Mouse (Mus musculus) embryo, embryonic 11 days (tissue): ENCODE results near the gene Cdh13.
A peak's percentile ranks its signal among the peaks of the same experiment; 100 is the strongest.
"Not testable (repeated sequence)": the region's sequence is repeated elsewhere in the genome, so short reads cannot be mapped to it uniquely, and the experiment has no call there.

Source experiments
- DNase-seq: peaks from one replicate; pipeline ENCODE4 v3.0.0-alpha.2; 2015

Cdh13 gene

GRCm38 (mm10) chr8:118713111-118713510, 429.6 kb downstream of the Cdh13 start:
- peak; percentile 8 for DNase-seq

GRCm38 (mm10) chr8:118713596-118713995, 430.1 kb downstream of the Cdh13 start:
- DNase-seq = no peak

GRCm38 (mm10) chr8:118722896-118723295, 439.4 kb downstream of the Cdh13 start:
- DNase-seq = no peak

- no peak for DNase-seq
These were observed 442.1 kb downstream of the Cdh13 start for GRCm38 (mm10) chr8:118725651-118726050.

GRCm38 (mm10) chr8:118741781-118742180, 458.2 kb downstream of the Cdh13 start:
- DNase-seq = no peak

GRCm38 (mm10) chr8:118744991-118745390, 461.5 kb downstream of the Cdh13 start:
- no peak for DNase-seq

- DNase-seq = no peak
These were observed 464.6 kb downstream of the Cdh13 start for GRCm38 (mm10) chr8:118748041-118748604.

GRCm38 (mm10) chr8:118749191-118749590, 465.7 kb downstream of the Cdh13 start:
- DNase-seq = no peak

GRCm38 (mm10) chr8:118749786-118750185, 466.3 kb downstream of the Cdh13 start:
- no peak for DNase-seq

- DNase-seq = no peak
These were observed 470.2 kb downstream of the Cdh13 start for GRCm38 (mm10) chr8:118753710-118754109.

GRCm38 (mm10) chr8:118754119-118754518, 470.6 kb downstream of the Cdh13 start:
- no peak for DNase-seq

GRCm38 (mm10) chr8:118777507-118777906, 494.0 kb downstream of the Cdh13 start:
- DNase-seq = not testable (repeated sequence)

- DNase-seq = no peak
These were observed 494.8 kb downstream of the Cdh13 start for GRCm38 (mm10) chr8:118778374-118778773.

GRCm38 (mm10) chr8:118785646-118786045, 502.1 kb downstream of the Cdh13 start:
- no peak for DNase-seq

- no peak for DNase-seq
These were observed 506.1 kb downstream of the Cdh13 start for GRCm38 (mm10) chr8:118789649-118790048.

- no peak for DNase-seq
These were observed 511.4 kb downstream of the Cdh13 start for GRCm38 (mm10) chr8:118794886-118795285.

- no peak for DNase-seq
These were observed 513.0 kb downstream of the Cdh13 start for GRCm38 (mm10) chr8:118796491-118796890.

- DNase-seq = no peak
These were observed 513.6 kb downstream of the Cdh13 start for GRCm38 (mm10) chr8:118797127-118797526.

GRCm38 (mm10) chr8:118803168-118803567, 519.6 kb downstream of the Cdh13 start:
- no peak for DNase-seq

GRCm38 (mm10) chr8:118809660-118810059, 526.1 kb downstream of the Cdh13 start:
- no peak for DNase-seq

GRCm38 (mm10) chr8:118815055-118815454, 531.5 kb downstream of the Cdh13 start:
- no peak for DNase-seq

- no peak for DNase-seq
These were observed 543.2 kb downstream of the Cdh13 start for GRCm38 (mm10) chr8:118826761-118827160.

GRCm38 (mm10) chr8:118827726-118828125, 544.2 kb downstream of the Cdh13 start:
- DNase-seq = no peak

- DNase-seq = no peak
These were observed 546.8 kb downstream of the Cdh13 start for GRCm38 (mm10) chr8:118830291-118830690.

GRCm38 (mm10) chr8:118831026-118831425, 547.5 kb downstream of the Cdh13 start:
- no peak for DNase-seq
